Mouse (Mus musculus) kidney, adult 2 months (tissue): ENCODE measurements around the gene Ptafr.

ENCODE experiments used
- CTCF ChIP-seq: fragments of 200-500 bp; conservative IDR thresholded peaks from 2 replicates; pipeline ENCODE4 v1.5.1; 2011; ENCODE audit warnings: low read depth, mild to moderate bottlenecking, control low read depth, low read length, moderate library complexity, mixed read lengths; ENCODE audit not compliant: insufficient read depth, insufficient read length
- POLR2A ChIP-seq: fragments of 200-500 bp; IDR thresholded peaks from one replicate; pipeline ENCODE4 v1.6.1; 2011; ENCODE audit warnings: low read depth, low read length, control low read depth

DNA sequence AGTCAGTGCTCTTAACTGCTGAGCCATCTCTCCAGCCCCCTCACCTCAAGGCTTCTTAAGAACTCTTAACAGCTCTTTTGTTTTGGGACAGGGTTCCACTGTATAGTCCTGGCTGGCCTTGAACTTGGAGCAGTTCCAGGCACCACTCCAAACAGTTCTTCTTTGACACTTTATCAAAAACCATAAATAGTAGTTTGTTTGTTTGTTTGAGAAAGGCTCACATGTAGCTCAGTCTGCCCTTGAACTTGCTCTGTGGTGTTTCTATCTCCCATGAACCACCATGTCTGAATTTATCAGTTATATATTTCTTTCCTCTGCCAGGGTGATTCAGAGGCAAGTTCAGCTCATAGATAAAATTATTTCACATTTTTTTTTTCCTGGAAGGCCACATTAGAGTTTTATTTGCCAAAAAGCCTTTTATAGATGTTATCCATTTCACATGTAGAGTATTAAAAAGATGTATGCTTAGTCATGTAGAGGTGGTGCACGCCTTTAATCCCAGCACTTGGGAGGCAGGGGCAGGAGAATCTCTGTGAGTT is 11.0 kb downstream of the Ptafr start:
- TF ChIP-seq POLR2A = no peak
- TF ChIP-seq CTCF = no peak
